Mouse (Mus musculus) heart, postnatal 36 days (tissue): ENCODE results near the gene Ptma. TPM values are rescaled to one million over a fixed set of nuclear protein-coding genes. Genes with fewer than 3 reads are reported as not detected.
A peak's percentile ranks its signal among the peaks of the same experiment; 100 is the strongest.
"Not testable (repeated sequence)": the region's sequence is repeated elsewhere in the genome, so short reads cannot be mapped to it uniquely, and the experiment has no call there.

ENCODE experiments used
- DNase-seq, 2 experiments: peaks; one replicate each; pipeline ENCODE4 v3.0.0; 2021 to 2022
- intact Hi-C: fragments of 180-260 bp; cut with DNase I; formaldehyde crosslinking; loops from one replicate; pipeline ENCODE4 v1.15.1; 2025
- total RNA-seq, 2 experiments: library from RNA; stranded (reverse); gene quantifications; 2 replicates each; pipeline ENCODE4 v1.2.3; 2021

Gene Ptma
- total RNA-seq, 2 experiments from 2014 or later = 202 to 234 TPM

DNA sequence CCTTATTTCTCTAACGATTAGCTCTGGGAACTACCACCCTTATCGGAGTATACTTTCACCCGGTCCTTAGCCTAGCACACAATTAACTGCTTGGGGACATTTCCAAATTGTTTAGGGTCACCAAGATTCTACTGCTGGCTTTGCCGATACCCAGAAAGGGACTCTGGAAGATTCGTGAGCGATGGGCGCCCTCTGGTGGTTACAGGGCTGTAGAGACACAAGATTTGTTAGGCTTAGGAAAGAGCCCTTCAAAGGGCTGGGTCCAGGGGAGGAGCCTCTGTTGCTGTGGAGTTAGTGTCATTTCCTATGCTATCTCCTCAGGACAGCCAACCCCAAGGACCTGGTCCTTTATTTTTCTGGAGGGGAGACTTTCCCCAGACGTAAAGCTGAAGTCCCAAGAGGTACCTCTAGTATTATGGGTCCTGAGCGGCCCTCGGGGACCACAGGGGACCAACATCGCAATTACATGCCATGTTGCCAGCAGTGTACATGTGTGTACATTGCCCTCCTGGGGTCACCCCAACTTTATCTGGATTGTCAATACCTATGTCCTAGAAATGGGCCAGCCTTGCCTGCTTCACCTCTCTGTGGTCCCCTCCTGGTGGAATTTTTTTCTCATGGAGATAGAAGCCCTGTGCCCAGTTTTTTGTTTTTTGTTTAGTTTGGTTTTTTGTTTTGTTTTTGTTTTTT lies 6.0 kb downstream of the Ptma start:
- DNase-seq = peak; percentile 94 to 96
- intact Hi-C loops = loop anchor here (1.0 to 5.0 kb wide), 3 partner anchors 31 to 170 kb away; no protein-coding TSS in a partner anchor

DNA sequence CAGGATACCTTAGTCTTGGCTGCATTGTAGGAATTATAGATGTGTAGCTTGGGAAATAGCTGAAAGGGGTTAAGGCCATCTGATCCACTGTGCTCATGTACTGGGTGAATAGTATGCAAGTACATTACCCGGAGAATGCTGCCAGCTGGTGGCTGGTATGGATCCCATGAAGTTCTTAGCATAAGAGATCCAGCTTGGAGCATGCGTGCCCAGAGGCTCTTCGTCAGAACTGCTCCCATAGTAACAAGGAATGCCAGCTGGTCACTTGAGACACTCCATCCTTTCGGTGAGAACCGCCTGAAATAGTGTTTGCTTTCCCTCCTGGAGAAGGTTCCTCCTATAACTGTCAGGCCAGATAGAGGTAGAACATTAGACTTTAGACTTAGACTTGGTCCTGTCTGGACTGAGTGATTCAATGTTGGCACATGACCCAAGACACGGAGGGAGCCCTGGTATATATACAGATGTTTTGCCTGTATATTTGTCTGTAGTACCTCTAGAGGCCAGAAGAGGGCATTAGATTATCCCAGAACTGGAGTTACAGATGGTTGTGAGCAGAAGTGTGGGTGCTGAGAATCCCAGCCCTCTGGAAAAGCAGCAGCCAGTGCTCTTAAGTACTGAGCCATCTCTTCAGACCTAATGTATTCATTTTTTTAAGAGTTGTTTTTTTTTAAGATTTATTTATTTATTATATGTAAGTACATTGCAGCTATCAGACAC lies 7.0 kb downstream of the Ptma start:
- intact Hi-C loops = loop anchor here (5.0 kb wide), 1 partner anchor 171 kb away; no protein-coding TSS in a partner anchor
- no peak for DNase-seq

DNA sequence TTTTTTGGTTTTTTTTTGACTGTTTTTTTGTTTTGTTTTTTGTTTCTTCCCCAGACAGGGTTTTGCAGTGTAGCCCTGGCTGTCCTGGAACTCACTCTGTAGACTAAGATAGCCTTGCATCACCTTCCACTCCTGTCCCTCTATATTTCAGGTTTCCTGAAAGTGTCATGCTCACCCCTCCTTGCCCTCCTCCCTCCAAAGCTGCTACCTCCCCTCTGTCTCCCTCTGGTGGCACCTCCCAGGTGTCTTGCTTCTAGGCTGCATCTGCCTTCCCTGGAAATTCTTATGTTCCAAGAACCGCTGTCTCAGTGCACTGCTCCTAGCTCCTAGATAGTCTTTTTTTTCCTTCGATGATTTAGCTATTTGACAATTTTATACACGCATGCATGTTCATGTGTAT lies 11.9 kb downstream of the Ptma start:
- intact Hi-C loops = no loop called here
- no peak for DNase-seq

DNA sequence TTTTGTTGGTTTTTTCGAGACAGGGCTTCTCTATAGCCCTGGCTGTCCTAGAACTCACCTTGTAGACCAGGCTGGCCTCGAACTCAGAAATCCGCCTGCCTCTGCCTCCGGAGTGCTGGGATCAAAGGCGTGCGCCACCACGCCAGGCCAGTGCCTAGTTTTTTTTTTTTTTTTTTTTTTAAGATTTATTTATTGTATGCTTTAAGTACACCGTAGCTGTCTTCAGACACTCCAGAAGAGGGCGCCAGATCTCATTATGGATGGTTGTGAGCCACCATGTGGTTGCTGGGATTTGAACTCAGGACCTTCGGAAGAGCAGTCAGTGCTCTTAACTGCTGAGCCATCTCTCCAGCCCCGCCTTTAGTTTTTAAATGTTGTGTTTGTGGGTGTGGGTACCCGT lies 13.1 kb downstream of the Ptma start:
- DNase-seq, intact Hi-C loops: not testable (repeated sequence)

DNA sequence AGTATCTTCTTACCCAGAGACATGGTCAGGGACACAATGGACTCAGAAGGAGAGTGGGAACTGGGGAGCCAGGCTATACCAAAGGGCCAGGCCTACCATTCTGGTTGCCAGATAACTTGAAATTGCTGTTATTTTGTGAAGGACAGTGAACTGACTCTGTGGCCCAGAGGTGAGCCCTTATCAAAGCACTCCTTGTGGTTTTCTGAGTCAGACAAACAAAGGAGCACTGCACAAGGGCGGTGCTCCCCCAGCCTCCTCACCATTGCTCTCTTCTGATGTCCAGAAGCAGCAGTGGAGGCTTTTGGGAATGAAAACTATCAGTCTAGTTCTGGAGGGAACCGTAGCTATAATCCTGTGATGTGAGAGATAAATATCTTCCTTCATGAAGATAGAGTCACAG lies 16.1 kb downstream of the Ptma start:
- no peak for DNase-seq
- intact Hi-C loops = no loop called here

DNA sequence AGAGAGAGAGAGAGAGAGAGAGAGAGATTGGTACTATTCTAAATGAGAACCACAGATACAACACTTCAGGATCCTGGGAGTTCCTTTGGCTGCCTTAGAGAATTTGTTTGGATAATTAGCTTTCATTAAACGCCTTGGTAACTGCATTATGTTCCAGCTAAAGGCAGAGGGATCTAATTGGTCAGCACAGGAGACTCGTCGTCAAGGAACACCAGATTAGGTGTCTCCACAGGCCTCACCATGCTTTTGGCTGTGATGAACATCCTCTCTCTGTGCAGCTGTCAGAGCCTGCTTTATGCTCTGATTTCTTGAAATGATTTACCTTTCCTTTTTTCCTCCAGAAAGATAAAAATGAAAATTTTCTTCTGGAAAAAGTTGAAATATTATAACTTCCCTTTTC lies 20.3 kb downstream of the Ptma start:
- DNase-seq = no peak
- intact Hi-C loops = no loop called here

DNA sequence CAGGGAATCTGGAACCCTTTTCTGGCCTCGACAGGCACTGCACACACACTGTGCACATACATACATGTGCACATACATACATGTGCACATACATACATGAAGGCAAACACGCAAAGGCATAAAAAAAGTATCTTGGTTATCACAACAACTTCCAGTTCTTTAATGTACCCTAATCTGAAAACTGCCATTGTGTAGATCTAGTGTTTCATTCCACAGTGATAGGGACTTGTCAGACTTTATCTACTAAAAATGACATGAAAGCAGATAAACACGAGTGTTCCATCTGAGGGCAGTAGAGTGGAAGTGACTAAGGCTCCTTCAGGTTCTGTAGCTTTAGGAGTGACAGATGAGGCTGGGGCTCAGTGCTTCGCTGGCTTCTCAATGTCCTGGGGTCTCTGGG lies 24.8 kb downstream of the Ptma start:
- intact Hi-C loops = no loop called here
- no peak for DNase-seq

DNA sequence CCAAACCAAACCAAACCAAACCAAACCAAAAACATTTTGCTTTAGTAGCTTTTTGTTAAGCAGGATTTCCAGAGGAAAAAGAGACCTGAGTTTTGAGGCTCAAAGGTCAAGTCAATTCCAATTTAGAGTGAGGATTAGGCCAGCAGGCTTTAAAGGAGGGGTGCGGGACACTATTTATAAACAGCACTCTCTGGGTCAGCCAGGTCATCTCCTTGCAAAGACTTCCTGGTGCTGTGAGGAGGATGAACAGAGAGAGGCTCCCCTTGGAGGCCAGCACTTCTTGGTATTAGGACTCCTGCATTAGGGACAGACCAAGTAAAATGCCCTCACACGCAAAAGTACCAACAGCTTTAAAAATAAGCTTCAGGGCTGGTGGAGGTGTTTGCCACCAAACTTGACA lies 25.4 kb downstream of the Ptma start:
- intact Hi-C loops = no loop called here
- DNase-seq = no peak

DNA sequence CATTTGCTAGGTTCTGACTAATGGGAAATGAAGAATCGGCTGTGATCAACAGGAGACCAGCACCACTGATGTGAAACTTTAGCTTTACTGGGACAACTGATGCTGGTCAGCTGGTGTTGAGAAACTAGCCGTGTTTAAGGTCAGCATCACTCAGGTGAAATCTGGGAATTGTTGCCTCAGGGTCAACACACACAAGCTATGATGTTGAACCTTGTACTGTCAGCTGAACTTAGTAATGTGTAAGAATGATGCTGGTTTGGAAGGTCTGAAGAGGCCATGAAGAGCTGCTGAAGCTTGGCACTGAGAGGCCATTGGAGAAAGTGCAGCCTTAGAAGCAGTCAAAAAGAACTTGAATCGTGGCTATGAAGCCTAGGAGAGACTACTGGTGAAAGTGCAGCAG lies 29.1 kb downstream of the Ptma start:
- intact Hi-C loops = no loop called here
- no peak for DNase-seq

DNA sequence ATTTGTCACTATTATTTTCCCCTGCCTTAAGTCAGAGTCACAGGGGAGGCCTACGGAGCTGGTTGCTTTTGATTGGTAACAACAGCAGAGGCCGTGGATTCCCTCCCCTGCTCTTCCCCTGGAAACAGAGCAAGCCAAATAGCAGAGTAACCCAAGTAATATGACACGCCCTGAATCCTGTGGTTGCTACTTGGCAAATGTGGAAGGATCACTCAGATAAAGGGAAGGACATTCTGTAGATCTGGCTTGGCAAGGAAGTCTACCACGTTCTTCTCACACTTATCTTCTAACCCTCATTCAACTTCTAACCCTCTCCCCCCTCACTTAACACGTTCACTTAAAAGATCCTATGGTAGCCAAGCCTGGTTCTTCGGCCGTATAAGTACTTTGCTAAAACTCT lies 31.3 kb downstream of the Ptma start:
- DNase-seq = peak; percentile 15 to 23
- intact Hi-C loops = no loop called here

DNA sequence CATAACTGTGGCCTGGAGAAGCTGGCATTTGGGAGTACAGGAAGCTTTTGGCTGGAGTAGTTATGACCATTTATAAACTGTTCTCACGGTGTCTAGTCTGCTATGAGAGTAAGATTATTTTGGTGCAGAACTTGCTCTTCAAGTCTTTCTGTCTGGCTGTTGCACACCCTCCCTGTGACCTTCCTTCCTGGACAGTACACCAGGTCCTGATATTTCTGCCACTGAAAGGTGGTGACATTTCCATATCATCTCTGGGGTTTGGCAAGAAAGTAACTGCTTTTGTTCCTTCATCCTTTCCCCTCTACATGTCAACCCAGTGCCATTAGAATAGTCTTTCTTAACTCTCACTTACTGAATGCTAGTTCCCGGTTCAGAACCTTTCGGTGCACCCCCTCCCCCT lies 32.7 kb downstream of the Ptma start:
- intact Hi-C loops = no loop called here

DNA sequence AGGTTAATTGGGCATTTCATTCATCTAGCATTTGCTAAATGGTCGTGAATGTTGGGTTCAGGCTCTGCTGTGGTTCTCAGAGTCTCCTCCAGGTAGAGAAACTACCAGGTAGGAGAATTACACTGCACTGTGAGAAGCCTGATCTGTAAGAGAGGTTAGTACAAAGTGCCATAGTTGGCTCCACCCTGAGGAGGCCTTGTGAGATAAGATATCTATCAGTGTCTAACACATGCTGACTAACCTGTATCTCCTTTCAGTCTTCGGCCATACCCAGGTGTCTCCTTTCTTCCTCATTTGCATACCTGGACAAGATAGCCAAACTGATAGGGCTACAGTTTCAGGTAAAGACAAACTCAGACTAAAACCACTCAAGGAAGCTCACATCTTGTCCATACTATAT lies 36.1 kb downstream of the Ptma start:
- DNase-seq = no peak
- intact Hi-C loops = no loop called here

More for the DNA sequence above, 32.7 kb downstream of the Ptma start:
- peak; percentile 9 to 17 for DNase-seq

DNA sequence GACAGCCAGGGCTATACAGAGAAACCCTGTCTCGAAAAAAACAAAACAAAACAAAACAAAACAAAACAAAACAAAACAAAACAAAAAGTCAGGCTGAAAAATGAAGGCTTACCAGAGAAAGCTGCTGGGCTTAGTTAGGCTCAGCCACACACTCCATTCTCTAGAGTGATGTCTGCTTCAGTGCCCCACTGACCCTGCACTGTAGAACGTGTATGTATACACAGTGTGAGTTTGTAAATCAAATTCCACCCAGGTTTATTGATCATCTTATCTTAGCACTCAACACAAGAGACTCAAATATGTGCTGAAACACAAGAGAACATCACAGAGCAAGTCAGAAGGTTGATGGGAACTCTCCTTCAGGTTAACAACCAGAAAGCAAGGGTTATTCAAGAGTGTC lies 41.9 kb downstream of the Ptma start:
- intact Hi-C loops = no loop called here
- DNase-seq = no peak

DNA sequence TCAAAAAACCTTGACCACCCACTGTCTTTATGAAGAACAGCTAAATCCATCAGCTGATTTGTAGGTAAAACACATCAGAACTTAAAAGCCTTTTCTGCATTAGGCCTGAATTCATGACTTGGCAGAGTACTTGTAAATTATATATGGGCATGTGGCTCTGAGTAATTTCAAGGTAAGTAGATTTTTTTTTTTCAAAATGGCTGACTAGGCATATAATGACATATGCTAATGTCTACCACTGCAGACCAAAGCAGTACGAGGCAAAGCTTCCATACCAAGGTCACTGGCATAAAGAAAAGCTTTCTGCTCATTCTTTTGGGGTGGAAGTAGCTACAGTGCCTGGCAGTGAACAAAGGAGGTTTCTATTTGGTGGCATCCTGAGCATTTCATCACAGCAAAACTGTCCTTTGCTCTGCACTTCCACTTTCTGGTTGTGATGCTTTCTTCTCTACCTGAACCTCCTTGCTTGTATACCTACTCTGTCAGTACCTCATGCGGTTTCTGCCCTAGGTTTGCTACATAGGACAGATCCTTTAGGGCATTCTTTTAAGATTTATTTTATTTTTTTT lies 42.9 kb downstream of the Ptma start:
- no peak for DNase-seq
- intact Hi-C loops = no loop called here

DNA sequence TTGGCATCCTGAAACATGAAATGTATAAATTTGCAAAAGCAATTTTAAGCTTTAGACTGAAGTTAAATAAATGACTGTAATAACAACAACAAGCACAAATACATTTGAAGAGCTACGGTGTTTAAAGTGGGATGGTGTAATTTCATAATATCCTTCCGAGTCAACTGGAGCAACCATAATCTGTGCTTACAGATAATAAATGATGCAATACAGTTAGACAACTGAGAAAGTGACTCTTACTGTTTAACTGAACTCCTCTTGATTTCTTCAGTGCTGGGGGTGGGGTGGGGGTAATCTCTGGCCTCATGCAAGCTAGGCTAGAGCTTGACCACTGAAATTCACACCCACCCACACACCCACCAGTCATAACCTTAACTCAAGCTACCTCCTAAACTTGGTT lies 44.9 kb downstream of the Ptma start:
- intact Hi-C loops = no loop called here

DNA sequence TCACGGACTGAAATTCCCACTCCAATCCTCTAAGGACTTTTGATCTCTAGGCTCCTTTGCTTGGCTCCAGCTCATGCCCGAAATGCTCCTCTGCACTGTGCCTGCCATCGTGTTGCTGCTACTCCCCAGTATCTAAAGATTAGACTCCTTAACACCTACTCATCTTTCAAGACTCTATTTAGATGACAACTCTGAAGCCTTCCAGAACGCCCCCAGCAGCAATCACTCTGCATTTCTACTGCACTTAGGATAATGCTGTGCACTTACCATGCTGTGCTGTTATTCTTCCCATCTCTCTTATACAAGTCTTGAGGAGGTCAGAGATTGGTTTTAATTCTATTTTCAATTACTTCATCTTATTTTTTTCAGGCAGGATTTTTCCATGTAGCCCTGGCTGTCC lies 45.4 kb downstream of the Ptma start:
- intact Hi-C loops = no loop called here
- DNase-seq = no peak

More for the DNA sequence above, 44.9 kb downstream of the Ptma start:
- no peak for DNase-seq

Other genes with a start within 250 kb of the Ptma start
- under 1 TPM; 0.30 to 0.42 TPM for gene B3gnt7, start 223.9 kb upstream of the Ptma start, total RNA-seq
- gene Ncl, start 167.3 kb upstream of the Ptma start, total RNA-seq = 100 to 1,000 TPM; 109 to 127 TPM
- gene Nmur1, start 100.5 kb upstream of the Ptma start, total RNA-seq = not detected
- not detected for gene Tex44, start 100.4 kb upstream of the Ptma start, total RNA-seq
- gene Pde6d, start 55.9 kb downstream of the Ptma start, total RNA-seq = 10 to 100 TPM; 41.7 to 44.1 TPM
- gene Cops7b, start 56.2 kb downstream of the Ptma start, total RNA-seq = 10 to 100 TPM in 1 of 2 experiments, 1 to 10 TPM in 1; 10.0 to 11.2 TPM
- under 1 TPM in 1 of 2 experiments, not detected in 1; 0.28 TPM for gene Nppc, start 143.8 kb downstream of the Ptma start, total RNA-seq
- gene Dis3l2, start 177.1 kb downstream of the Ptma start, total RNA-seq = 10 to 100 TPM; 11.4 to 12.4 TPM